Mouse (Mus musculus) gastrocnemius, adult 2 months (tissue): ENCODE data around the gene Rapgef4. TPM values are rescaled to one million over a fixed set of nuclear protein-coding genes. Genes with fewer than 3 reads are reported as not detected.

Source experiments
- DNase-seq: peaks from one replicate; pipeline ENCODE4 v3.0.0; 2022
- H3K27ac ChIP-seq: fragments of 200-600 bp; 2 replicates; pipeline ENCODE4 v1.8.1; 2022; ENCODE audit warnings: mild to moderate bottlenecking
- H3K4me3 ChIP-seq: fragments of 200-600 bp; 2 replicates; pipeline ENCODE4 v1.8.1; 2022; ENCODE audit warnings: mild to moderate bottlenecking, moderate library complexity
- CTCF ChIP-seq: fragments of 200-600 bp; IDR thresholded peaks from 2 replicates; pipeline ENCODE4 v1.8.1; 2022; ENCODE audit warnings: antibody characterized with exemption, mild to moderate bottlenecking, moderate library complexity
- intact Hi-C: fragments of 180-260 bp; cut with DNase I; formaldehyde crosslinking; loops from one replicate; pipeline ENCODE4 v1.15.1; 2025
- total RNA-seq, 2 experiments: library from RNA; stranded (reverse); gene quantifications; 2 replicates each; pipeline ENCODE4 v1.2.3; 2021

Gene Rapgef4
- total RNA-seq, 2 experiments from 2014 or later: 1.8 to 3.2 TPM

GRCm38 (mm10) chr2:71993729-71994423 is 12.8 kb downstream of the Rapgef4 start:
- H3K27ac ChIP-seq: no peak overlapping the region
- DNase-seq: no peak
- intact Hi-C loops: no loop called here
- no peak overlapping the region for H3K4me3 ChIP-seq
- no peak for TF ChIP-seq CTCF

GRCm38 (mm10) chr2:71998531-71998930 is 17.5 kb downstream of the Rapgef4 start:
- no peak for TF ChIP-seq CTCF
- intact Hi-C loops: no loop called here
- DNase-seq: no peak
- Histone ChIP-seq H3K27ac (no peak overlapping the region), H3K4me3 (no peak overlapping the region)

- intact Hi-C loops: no loop called here
- no peak overlapping the region for H3K4me3 ChIP-seq
- no peak overlapping the region for H3K27ac ChIP-seq
- no peak for TF ChIP-seq CTCF
- DNase-seq: no peak
These were observed 19.1 kb downstream of the Rapgef4 start for GRCm38 (mm10) chr2:72000102-72000501.

GRCm38 (mm10) chr2:72002843-72003370 is 21.9 kb downstream of the Rapgef4 start:
- H3K27ac ChIP-seq: no peak overlapping the region
- no peak for TF ChIP-seq CTCF
- no peak for DNase-seq
- intact Hi-C loops: no loop called here
- H3K4me3 ChIP-seq: no peak overlapping the region

GRCm38 (mm10) chr2:72003756-72004525 is 22.9 kb downstream of the Rapgef4 start:
- no peak for DNase-seq
- TF ChIP-seq CTCF: no peak
- intact Hi-C loops: no loop called here
- H3K4me3 ChIP-seq: no peak overlapping the region
- no peak overlapping the region for H3K27ac ChIP-seq

GRCm38 (mm10) chr2:72005051-72005450 is 24.0 kb downstream of the Rapgef4 start:
- Histone ChIP-seq H3K4me3 (no peak overlapping the region), H3K27ac (no peak overlapping the region)
- TF ChIP-seq CTCF: no peak
- no peak for DNase-seq
- intact Hi-C loops: no loop called here

GRCm38 (mm10) chr2:72009446-72010218 is 28.6 kb downstream of the Rapgef4 start:
- intact Hi-C loops: no loop called here
- no peak for TF ChIP-seq CTCF
- DNase-seq: no peak
- Histone ChIP-seq H3K27ac (no peak overlapping the region), H3K4me3 (no peak overlapping the region)

- Histone ChIP-seq H3K4me3 (no peak overlapping the region), H3K27ac (no peak overlapping the region)
- no peak for TF ChIP-seq CTCF
- DNase-seq: no peak
- intact Hi-C loops: no loop called here
These were observed 34.3 kb downstream of the Rapgef4 start for GRCm38 (mm10) chr2:72015366-72015765.

GRCm38 (mm10) chr2:72016013-72016412 is 35.0 kb downstream of the Rapgef4 start:
- no peak overlapping the region for H3K27ac ChIP-seq
- no peak for TF ChIP-seq CTCF
- no peak for DNase-seq
- intact Hi-C loops: no loop called here
- H3K4me3 ChIP-seq: no peak overlapping the region

- DNase-seq: no peak
- Histone ChIP-seq H3K27ac (no peak overlapping the region), H3K4me3 (no peak overlapping the region)
- TF ChIP-seq CTCF: no peak
- intact Hi-C loops: no loop called here
These were observed 36.1 kb downstream of the Rapgef4 start for GRCm38 (mm10) chr2:72017168-72017567.

GRCm38 (mm10) chr2:72018736-72019135 is 37.7 kb downstream of the Rapgef4 start:
- intact Hi-C loops: no loop called here
- no peak overlapping the region for H3K4me3 ChIP-seq
- no peak for DNase-seq
- no peak overlapping the region for H3K27ac ChIP-seq
- no peak for TF ChIP-seq CTCF

- intact Hi-C loops: no loop called here
- DNase-seq: no peak
These were observed 39.7 kb downstream of the Rapgef4 start for GRCm38 (mm10) chr2:72020755-72021154.

GRCm38 (mm10) chr2:72021440-72021839 is 40.4 kb downstream of the Rapgef4 start:
- no peak overlapping the region for H3K27ac ChIP-seq
- H3K4me3 ChIP-seq: no peak overlapping the region
- intact Hi-C loops: no loop called here
- no peak for TF ChIP-seq CTCF
- no peak for DNase-seq

More at GRCm38 (mm10) chr2:72020755-72021154, 39.7 kb downstream of the Rapgef4 start:
- Histone ChIP-seq H3K27ac (no peak overlapping the region), H3K4me3 (no peak overlapping the region)
- TF ChIP-seq CTCF: no peak
